Mouse (Mus musculus): ENCODE results near the gene Prune1. TPM values are rescaled to one million over a fixed set of nuclear protein-coding genes. Genes with fewer than 3 reads are reported as not detected.

The Prune1 gene
- polyA plus RNA-seq, 1 experiment from 2014 or later: 55.6 TPM

DNA sequence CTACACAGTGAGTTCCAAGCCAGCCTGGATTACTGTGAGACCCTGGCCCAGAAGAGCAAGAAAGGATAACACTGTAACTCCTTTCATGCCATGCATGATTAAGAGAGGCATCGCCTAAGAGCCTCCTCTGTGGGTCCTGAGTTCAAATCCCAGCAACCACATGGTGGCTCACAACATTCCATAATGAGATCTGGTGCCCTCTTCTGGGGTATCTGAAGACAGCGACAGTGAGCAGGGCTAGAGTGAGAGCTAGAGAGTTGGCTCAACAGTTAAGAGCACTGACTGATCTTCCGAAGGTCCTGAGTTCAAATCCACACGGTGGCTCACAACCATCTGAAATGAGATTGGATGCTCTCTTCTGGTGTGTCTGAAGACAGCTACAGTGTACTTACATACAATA lies 7.4 kb downstream of the Prune1 start:
- Histone ChIP-seq H3K4me3 (replicated peaks; ENCODE audit: low read length) (no peak overlapping the region), H3K4me2 (ENCODE audit: low read length) (no peak overlapping the region), H3K27ac (ENCODE audit: low read length) (no peak overlapping the region), H3K36me3 (ENCODE audit: control insufficient read depth, insufficient read depth) (no peaks in the 10 kb centered on the region), H3K27me3 (replicated peaks; ENCODE audit: control insufficient read depth, insufficient read depth, low read length) (no peaks in the 10 kb centered on the region), H3K9me3 (ENCODE audit: control insufficient read depth, low read length) (no peaks in the 10 kb centered on the region), H3K9ac (replicated peaks; ENCODE audit: low read depth, low read length) (no peak overlapping the region), H3K4me1 (replicated peaks; ENCODE audit: control insufficient read depth, insufficient read depth, low read length) (no peaks in the 10 kb centered on the region)
- WGBS: 88% methylated on average over 4 of the region's 4 CpGs
- no peak for ATAC-seq

GRCm38 (mm10) chr3:95273471-95273870 lies 8.4 kb downstream of the Prune1 start:
- Histone ChIP-seq H3K4me3 (replicated peaks; ENCODE audit: low read length) (no peak overlapping the region), H3K27me3 (replicated peaks; ENCODE audit: control insufficient read depth, insufficient read depth, low read length) (no peaks in the 10 kb centered on the region), H3K4me1 (replicated peaks; ENCODE audit: control insufficient read depth, insufficient read depth, low read length) (no peaks in the 10 kb centered on the region), H3K9ac (replicated peaks; ENCODE audit: low read depth, low read length) (no peak overlapping the region), H3K9me3 (ENCODE audit: control insufficient read depth, low read length) (no peaks in the 10 kb centered on the region), H3K4me2 (ENCODE audit: low read length) (no peak overlapping the region), H3K36me3 (ENCODE audit: control insufficient read depth, insufficient read depth) (no peaks in the 10 kb centered on the region), H3K27ac (ENCODE audit: low read length) (no peak overlapping the region)
- WGBS: 86% methylated on average over 5 of the region's 5 CpGs
- ATAC-seq: no peak

GRCm38 (mm10) chr3:95270766-95271364 lies 11.0 kb downstream of the Prune1 start:
- Histone ChIP-seq H3K27me3 (replicated peaks; ENCODE audit: control insufficient read depth, insufficient read depth, low read length) (no peaks in the 10 kb centered on the region), H3K4me2 (ENCODE audit: low read length) (no peak overlapping the region), H3K9ac (replicated peaks; ENCODE audit: low read depth, low read length) (no peak overlapping the region), H3K4me1 (replicated peaks; ENCODE audit: control insufficient read depth, insufficient read depth, low read length) (no peaks in the 10 kb centered on the region), H3K27ac (ENCODE audit: low read length) (no peak overlapping the region), H3K36me3 (ENCODE audit: control insufficient read depth, insufficient read depth) (peaks cover 7% of the 10 kb centered on the region), H3K4me3 (replicated peaks; ENCODE audit: low read length) (no peak overlapping the region), H3K9me3 (ENCODE audit: control insufficient read depth, low read length) (no peaks in the 10 kb centered on the region)
- 79% methylated on average over 12 of the region's 12 CpGs for WGBS
- no peak for ATAC-seq

- no peak overlapping the region for H3K27ac ChIP-seq (ENCODE audit: low read length)
- no peak for ATAC-seq
- 84% methylated on average over 5 of the region's 5 CpGs for WGBS
- no peak overlapping the region for H3K4me3 ChIP-seq (replicated peaks; ENCODE audit: low read length)
- H3K27me3 ChIP-seq (replicated peaks; ENCODE audit: control insufficient read depth, insufficient read depth, low read length): no peaks in the 10 kb centered on the region
- H3K9ac ChIP-seq (replicated peaks; ENCODE audit: low read depth, low read length): no peak overlapping the region
- H3K4me1 ChIP-seq (replicated peaks; ENCODE audit: control insufficient read depth, insufficient read depth, low read length): no peaks in the 10 kb centered on the region
- H3K4me2 ChIP-seq (ENCODE audit: low read length): no peak overlapping the region
- peaks cover 7% of the 10 kb centered on the region for H3K36me3 ChIP-seq (ENCODE audit: control insufficient read depth, insufficient read depth)
- H3K9me3 ChIP-seq (ENCODE audit: control insufficient read depth, low read length): no peaks in the 10 kb centered on the region
Observed at GRCm38 (mm10) chr3:95269789-95270188, 12.1 kb downstream of the Prune1 start.

DNA sequence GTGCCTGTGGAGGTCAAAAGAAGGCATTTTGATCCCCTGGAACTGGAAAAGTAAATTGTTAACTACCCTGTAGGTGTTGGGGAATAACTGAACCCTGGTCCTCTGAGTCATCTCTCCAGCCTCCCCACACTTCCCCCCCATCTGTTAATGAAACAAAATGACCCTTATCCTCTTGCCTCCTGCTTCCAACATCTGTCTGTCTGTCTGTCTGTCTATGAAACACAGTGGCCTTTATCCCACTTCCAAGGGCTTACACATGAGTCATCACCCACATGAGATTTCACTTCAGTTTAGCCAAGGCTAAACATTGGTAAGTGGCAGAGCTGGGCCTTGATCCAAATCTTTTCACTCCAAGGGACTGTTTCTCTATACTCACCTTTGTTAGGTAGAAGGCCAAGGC lies 14.0 kb downstream of the Prune1 start:
- Histone ChIP-seq H3K4me3 (replicated peaks; ENCODE audit: low read length) (no peak overlapping the region), H3K27ac (ENCODE audit: low read length) (no peak overlapping the region), H3K27me3 (replicated peaks; ENCODE audit: control insufficient read depth, insufficient read depth, low read length) (no peaks in the 10 kb centered on the region), H3K4me1 (replicated peaks; ENCODE audit: control insufficient read depth, insufficient read depth, low read length) (no peaks in the 10 kb centered on the region), H3K9me3 (ENCODE audit: control insufficient read depth, low read length) (no peaks in the 10 kb centered on the region), H3K9ac (replicated peaks; ENCODE audit: low read depth, low read length) (no peak overlapping the region), H3K36me3 (ENCODE audit: control insufficient read depth, insufficient read depth) (peaks cover 11% of the 10 kb centered on the region), H3K4me2 (ENCODE audit: low read length) (no peak overlapping the region)
- ATAC-seq: no peak

DNA sequence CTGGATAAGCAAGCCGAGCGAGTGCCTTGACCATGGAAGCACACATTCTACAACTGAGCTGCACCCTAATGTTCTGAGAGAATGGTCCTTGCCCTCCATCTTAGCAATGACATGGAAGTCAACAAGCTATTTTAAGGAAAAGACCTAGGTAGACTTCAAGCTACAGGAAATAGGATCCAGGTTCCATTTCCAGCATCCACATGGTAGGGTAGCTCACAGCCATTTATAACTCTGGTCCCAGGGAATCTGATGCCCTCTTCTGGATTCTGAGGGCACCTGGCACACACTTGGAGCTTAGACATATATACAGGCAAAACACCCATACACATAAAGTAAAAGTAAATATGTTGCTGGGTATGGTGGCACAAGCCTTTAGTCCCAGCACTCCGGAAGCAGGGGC lies 15.8 kb downstream of the Prune1 start:
- WGBS: 97% methylated on average over 3 of the region's 3 CpGs
- Histone ChIP-seq H3K27ac (ENCODE audit: low read length) (no peak overlapping the region), H3K4me3 (replicated peaks; ENCODE audit: low read length) (no peak overlapping the region), H3K4me2 (ENCODE audit: low read length) (no peak overlapping the region), H3K36me3 (ENCODE audit: control insufficient read depth, insufficient read depth) (peaks cover 17% of the 10 kb centered on the region), H3K9me3 (ENCODE audit: control insufficient read depth, low read length) (no peaks in the 10 kb centered on the region), H3K9ac (replicated peaks; ENCODE audit: low read depth, low read length) (no peak overlapping the region), H3K27me3 (replicated peaks; ENCODE audit: control insufficient read depth, insufficient read depth, low read length) (no peaks in the 10 kb centered on the region), H3K4me1 (replicated peaks; ENCODE audit: control insufficient read depth, insufficient read depth, low read length) (no peaks in the 10 kb centered on the region)
- no peak for ATAC-seq

DNA sequence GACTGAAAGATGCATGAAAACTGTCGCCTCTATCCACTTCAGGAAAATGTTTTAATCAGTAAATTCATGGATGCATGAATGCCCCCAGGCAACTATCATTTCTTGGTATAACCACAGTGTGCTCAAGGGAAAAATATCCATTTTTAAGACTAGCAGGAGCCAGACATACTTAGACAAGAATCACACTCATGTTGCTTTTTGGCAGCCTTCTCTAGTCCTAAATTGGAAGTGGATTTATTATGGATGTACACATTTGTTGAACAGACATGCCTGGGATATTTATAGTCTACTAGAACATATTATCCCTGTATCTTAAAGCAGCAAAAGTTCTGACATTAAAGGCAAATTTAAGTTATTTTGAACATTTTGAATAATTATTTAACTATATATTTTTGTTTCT lies 17.2 kb downstream of the Prune1 start:
- 83% methylated on average over 1 of the region's 1 CpGs for whole genome bisulfite sequencing

DNA sequence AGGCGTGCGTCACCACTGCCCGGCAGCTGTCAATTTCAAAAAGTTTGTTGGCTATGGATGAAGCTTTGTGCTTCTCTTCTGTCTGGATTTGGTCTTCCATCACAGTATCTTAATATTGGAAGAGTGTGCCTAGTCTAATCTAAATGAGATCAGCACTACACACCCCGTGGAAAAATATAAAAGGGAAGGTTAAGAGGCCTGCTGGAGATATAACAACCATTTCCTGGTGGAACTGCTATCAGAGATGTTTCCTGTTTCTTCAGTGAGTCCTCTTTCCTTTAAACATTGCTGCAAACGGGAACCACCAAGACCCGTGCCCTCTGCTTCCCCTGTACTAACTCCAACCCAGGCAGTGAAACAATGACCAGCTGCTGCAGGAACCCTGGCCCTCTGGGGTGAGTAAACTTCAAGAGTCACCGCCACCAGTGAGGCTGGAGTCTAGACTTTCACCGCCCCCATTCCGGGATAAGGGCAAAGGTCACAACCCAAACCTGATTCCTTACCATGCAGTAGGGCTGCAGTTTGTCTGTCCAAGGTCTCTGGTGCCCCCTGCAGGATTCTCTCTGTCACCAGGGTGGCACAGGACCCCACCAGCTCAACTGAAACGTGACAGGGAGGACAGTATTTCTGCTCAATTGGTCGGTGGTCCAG lies 18.7 kb downstream of the Prune1 start:
- Histone ChIP-seq H3K9ac (replicated peaks; ENCODE audit: low read depth, low read length) (no peak overlapping the region), H3K9me3 (ENCODE audit: control insufficient read depth, low read length) (no peaks in the 10 kb centered on the region), H3K36me3 (ENCODE audit: control insufficient read depth, insufficient read depth) (peaks cover 26% of the 10 kb centered on the region), H3K4me3 (replicated peaks; ENCODE audit: low read length) (no peak overlapping the region), H3K4me2 (ENCODE audit: low read length) (no peak overlapping the region), H3K27me3 (replicated peaks; ENCODE audit: control insufficient read depth, insufficient read depth, low read length) (no peaks in the 10 kb centered on the region), H3K27ac (ENCODE audit: low read length) (no peak overlapping the region), H3K4me1 (replicated peaks; ENCODE audit: control insufficient read depth, insufficient read depth, low read length) (no peaks in the 10 kb centered on the region)
- 55% methylated on average over 11 of the region's 11 CpGs for WGBS
- no peak for ATAC-seq

More for the DNA sequence above, 17.2 kb downstream of the Prune1 start:
- peaks cover 17% of the 10 kb centered on the region for H3K36me3 ChIP-seq (ENCODE audit: control insufficient read depth, insufficient read depth)
- H3K4me1 ChIP-seq (replicated peaks; ENCODE audit: control insufficient read depth, insufficient read depth, low read length): no peaks in the 10 kb centered on the region
- no peak overlapping the region for H3K27ac ChIP-seq (ENCODE audit: low read length)
- ATAC-seq: no peak
- H3K4me2 ChIP-seq (ENCODE audit: low read length): no peak overlapping the region
- no peaks in the 10 kb centered on the region for H3K9me3 ChIP-seq (ENCODE audit: control insufficient read depth, low read length)
- no peaks in the 10 kb centered on the region for H3K27me3 ChIP-seq (replicated peaks; ENCODE audit: control insufficient read depth, insufficient read depth, low read length)
- H3K9ac ChIP-seq (replicated peaks; ENCODE audit: low read depth, low read length): no peak overlapping the region
- H3K4me3 ChIP-seq (replicated peaks; ENCODE audit: low read length): no peak overlapping the region

- Histone ChIP-seq H3K9ac (replicated peaks; ENCODE audit: low read depth, low read length) (no peak overlapping the region), H3K36me3 (ENCODE audit: control insufficient read depth, insufficient read depth) (peaks cover 23% of the 10 kb centered on the region), H3K27me3 (replicated peaks; ENCODE audit: control insufficient read depth, insufficient read depth, low read length) (no peaks in the 10 kb centered on the region), H3K9me3 (ENCODE audit: control insufficient read depth, low read length) (no peaks in the 10 kb centered on the region), H3K4me2 (ENCODE audit: low read length) (no peak overlapping the region), H3K27ac (ENCODE audit: low read length) (no peak overlapping the region), H3K4me3 (replicated peaks; ENCODE audit: low read length) (no peak overlapping the region), H3K4me1 (replicated peaks; ENCODE audit: control insufficient read depth, insufficient read depth, low read length) (no peaks in the 10 kb centered on the region)
- ATAC-seq: no peak
- 95% methylated on average over 4 of the region's 4 CpGs for WGBS
Observed at GRCm38 (mm10) chr3:95261975-95262374, 19.9 kb downstream of the Prune1 start.

- Histone ChIP-seq H3K9ac (replicated peaks; ENCODE audit: low read depth, low read length) (no peak overlapping the region), H3K4me1 (replicated peaks; ENCODE audit: control insufficient read depth, insufficient read depth, low read length) (no peaks in the 10 kb centered on the region), H3K27me3 (replicated peaks; ENCODE audit: control insufficient read depth, insufficient read depth, low read length) (no peaks in the 10 kb centered on the region), H3K4me3 (replicated peaks; ENCODE audit: low read length) (no peak overlapping the region), H3K27ac (ENCODE audit: low read length) (no peak overlapping the region), H3K4me2 (ENCODE audit: low read length) (no peak overlapping the region), H3K9me3 (ENCODE audit: control insufficient read depth, low read length) (no peaks in the 10 kb centered on the region), H3K36me3 (ENCODE audit: control insufficient read depth, insufficient read depth) (peaks cover 21% of the 10 kb centered on the region)
- 87% methylated on average over 5 of the region's 5 CpGs for WGBS
- ATAC-seq: no peak
Observed at GRCm38 (mm10) chr3:95256931-95257330, 24.9 kb downstream of the Prune1 start.
